Mouse (Mus musculus): ENCODE measurements around the gene Serpinb6a.

DNA sequence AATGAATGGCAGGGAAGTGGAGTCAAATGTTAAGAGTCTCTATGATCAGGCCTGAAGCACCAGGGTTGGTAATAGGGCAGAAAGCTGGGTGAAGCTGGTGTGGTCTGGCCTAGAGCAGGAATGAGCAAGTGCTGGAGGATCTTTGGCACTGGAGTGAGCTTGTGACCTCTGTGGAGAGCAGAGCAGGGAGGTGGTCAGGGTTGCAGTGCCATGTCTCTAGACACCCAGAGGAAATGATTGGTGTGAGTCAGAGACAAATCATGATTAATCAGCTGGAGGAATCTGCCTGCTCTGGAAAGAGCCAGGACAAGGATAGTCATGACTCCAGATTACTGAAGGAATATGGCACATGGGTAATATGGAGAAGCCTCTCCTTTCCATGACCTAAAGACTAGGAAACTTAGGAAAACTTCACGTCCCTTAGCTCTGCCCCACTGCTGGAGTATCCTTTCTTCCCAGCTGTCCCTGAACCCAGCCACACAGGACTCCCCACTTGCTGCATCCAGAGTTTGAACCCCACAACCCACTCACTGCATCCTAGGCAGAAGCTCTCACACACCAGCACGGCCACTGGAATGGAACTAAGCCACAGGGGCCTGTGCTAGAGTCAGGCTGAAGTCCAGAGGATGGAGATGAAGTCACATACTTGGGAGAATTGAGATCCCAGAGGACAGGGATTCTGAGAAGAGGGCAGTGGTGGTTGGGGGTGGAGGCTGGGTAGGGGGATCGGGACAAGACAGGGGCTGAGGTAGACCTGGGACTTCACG is 51.1 kb downstream of the Serpinb6a start:
- TF ChIP-seq CTCF (conservative IDR thresholded peaks at IDR 0.05; ENCODE audit: low read length) (no peak), NANOG (IDR thresholded peaks at IDR 0.05; ENCODE audit: borderline replicate concordance, low read length) (no peak), POU5F1 (IDR thresholded peaks at IDR 0.05; ENCODE audit: borderline replicate concordance, low read length) (no peak)
